19 mouse cellular contexts compared by ENCODE assay signal in the genomic region with DNA sequence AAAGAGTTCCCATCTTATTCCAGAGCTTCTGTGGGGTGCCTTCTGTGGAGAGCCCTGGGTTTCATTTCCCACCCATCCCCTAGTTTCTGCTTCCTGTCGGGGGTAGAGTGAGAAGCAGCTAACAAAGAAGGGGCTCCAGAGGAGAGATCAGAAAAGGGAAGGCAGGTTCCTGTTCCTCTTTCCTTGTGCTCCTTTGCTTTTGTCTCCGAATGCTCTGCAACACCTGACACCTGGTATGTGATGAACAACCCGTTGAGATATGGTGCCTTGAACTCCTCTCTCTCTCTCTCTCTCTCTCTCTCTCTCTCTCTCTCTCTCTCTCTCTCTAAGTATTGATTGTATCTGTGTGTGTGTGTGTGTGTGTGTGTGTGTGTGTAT.
DNase-seq lines count a peak whose midpoint lies in the region; ATAC-seq and TF ChIP-seq lines count a peak whose summit lies in the region.
"Had no signal": no experiment of that assay in that cellular context is flagged by ENCODE, and none has a peak within 500 bp of the region (broad histone marks: within the 10 kb centered on the region; RNA-seq: fewer than 3 reads in every experiment).

No protein-coding gene starts in this region.

- H3K9ac ChIP-seq in liver, adult 2 months (ENCODE audit: low read depth, low read length) = no peak overlapping the region
- H3K9ac ChIP-seq in midbrain, postnatal 0 days (replicated peaks; ENCODE audit: low read length, poor library complexity, severe bottlenecking) = no peak overlapping the region
- H3K9ac ChIP-seq: embryonic facial prominence, embryonic 13.5 days; heart, embryonic 15.5 days; hindbrain, embryonic 15.5 days; liver, embryonic 14.5 days; neural tube, embryonic 12.5 days had no signal

- no peak overlapping the region for H3K4me2 ChIP-seq in midbrain, postnatal 0 days (ENCODE audit: low read depth, low read length, poor library complexity, severe bottlenecking)
- H3K4me2 ChIP-seq: embryonic facial prominence, embryonic 13.5 days; heart, embryonic 15.5 days; hindbrain, embryonic 15.5 days; neural tube, embryonic 12.5 days had no signal

- H3K36me3 ChIP-seq in liver, adult 2 months (ENCODE audit: control insufficient read depth, insufficient read depth, low read length) = no peaks in the 10 kb centered on the region
- H3K36me3 ChIP-seq in splenic B cell, adult 2 months (ENCODE audit: control insufficient read depth, insufficient read depth, low read length, poor library complexity, severe bottlenecking) = no peaks in the 10 kb centered on the region
- no peaks in the 10 kb centered on the region for H3K36me3 ChIP-seq in midbrain, postnatal 0 days (ENCODE audit: insufficient read depth, low read length)
- no peaks in the 10 kb centered on the region for H3K36me3 ChIP-seq in kidney, adult 2 months (ENCODE audit: control insufficient read depth, insufficient read depth, low read length)
- H3K36me3 ChIP-seq: embryonic facial prominence, embryonic 13.5 days; heart, embryonic 15.5 days; hindbrain, embryonic 15.5 days; neural tube, embryonic 12.5 days had no signal

- H3K4me1 ChIP-seq in liver, adult 2 months (ENCODE audit: control insufficient read depth, insufficient read depth, low read length) = peaks cover 25% of the 10 kb centered on the region
- peaks cover 66% of the 10 kb centered on the region for H3K4me1 ChIP-seq in bone marrow macrophage, adult 2 months (ENCODE audit: control insufficient read depth, insufficient read depth, low read length)
- H3K4me1 ChIP-seq in midbrain, postnatal 0 days (ENCODE audit: insufficient read depth, low read length) = no peaks in the 10 kb centered on the region
- peaks cover 25% of the 10 kb centered on the region for H3K4me1 ChIP-seq in kidney, adult 2 months (ENCODE audit: control insufficient read depth, insufficient read depth, low read length)
- H3K4me1 ChIP-seq: embryonic facial prominence, embryonic 13.5 days; hindbrain, embryonic 15.5 days had no signal

- no peak for ATAC-seq in midbrain, postnatal 0 days (ENCODE audit: low FRiP score)
- ATAC-seq: CD4-positive, CD25-positive, alpha-beta regulatory T cell, adult 4 months; intestine, postnatal 0 days had no signal

- H3K79me2 ChIP-seq in liver, adult 2 months (ENCODE audit: control insufficient read depth, insufficient read depth, low read length) = no peaks in the 10 kb centered on the region

- 73% methylated on average over 3 of the region's 3 CpGs for WGBS in liver, adult 2 months
- WGBS in midbrain, postnatal 0 days = 65% methylated on average over 3 of the region's 3 CpGs
- 69% methylated on average over 3 of the region's 3 CpGs for WGBS in kidney, adult 2 months

- TF ChIP-seq POLR2A in liver, adult 2 months (IDR thresholded peaks at IDR 0.05; ENCODE audit: extremely low read depth, insufficient read depth, low read length) = no peak
- no peak for TF ChIP-seq POLR2A in bone marrow macrophage, adult 2 months (IDR thresholded peaks at IDR 0.05; ENCODE audit: borderline replicate concordance, low read depth, low read length)
- no peak for TF ChIP-seq POLR2A in kidney, adult 2 months (IDR thresholded peaks at IDR 0.05; ENCODE audit: low read depth, low read length)

- peak; percentile 16 for DNase-seq in liver, adult 2 months (ENCODE audit: extremely low read depth, low read depth, low spot score)
- DNase-seq in liver = no peak
- peak; percentile 51 to 58 for DNase-seq in B cell, adult 2 months
- peak; percentile 73 for DNase-seq in splenic B cell, adult 2 months (ENCODE audit: low read depth, low spot score)
- no peak for DNase-seq in midbrain, postnatal 0 days (ENCODE audit: low spot score)
- DNase-seq in kidney, adult 2 months = no peak
- DNase-seq: adrenal gland, postnatal 36 days; cerebellum, adult 11 months; gastrocnemius, postnatal 36 days; kidney, postnatal 25 days; right cerebral cortex, postnatal 25 days had no signal

- H3K4me3 ChIP-seq in liver, adult 2 months (ENCODE audit: insufficient read depth, low read depth, low read length) = no peak overlapping the region
- H3K4me3 ChIP-seq in bone marrow macrophage, adult 2 months (ENCODE audit: insufficient read depth, low read length) = 0 out of 2 replicates have a peak overlapping the region, but pooled peaks have one; percentile 2
- no peak overlapping the region for H3K4me3 ChIP-seq in midbrain, postnatal 0 days (ENCODE audit: low read depth, low read length)
- H3K4me3 ChIP-seq in kidney, adult 2 months (ENCODE audit: insufficient read depth, low read depth, low read length) = no peak overlapping the region
- H3K4me3 ChIP-seq: embryonic facial prominence, embryonic 13.5 days; heart, embryonic 15.5 days; hindbrain, embryonic 15.5 days; neural tube, embryonic 12.5 days had no signal

- no peaks in the 10 kb centered on the region for H3K9me3 ChIP-seq in midbrain, postnatal 0 days (ENCODE audit: low read length)
- H3K9me3 ChIP-seq: embryonic facial prominence, embryonic 13.5 days; heart, embryonic 15.5 days; hindbrain, embryonic 15.5 days; neural tube, embryonic 12.5 days had no signal

- H3K27ac ChIP-seq in liver, adult 2 months (replicated peaks; ENCODE audit: insufficient read depth, low read depth, low read length) = no peak overlapping the region
- H3K27ac ChIP-seq in bone marrow macrophage, adult 2 months (ENCODE audit: insufficient read depth, low read depth, low read length) = peak overlapping the region; percentile 83
- no peak overlapping the region for H3K27ac ChIP-seq in midbrain, postnatal 0 days (ENCODE audit: low read depth, low read length)
- H3K27ac ChIP-seq in kidney, adult 2 months (ENCODE audit: insufficient read depth, low read depth, low read length) = no peak overlapping the region; the same call in 1 of the 2 replicates
- H3K27ac ChIP-seq: embryonic facial prominence, embryonic 13.5 days; heart, embryonic 15.5 days; hindbrain, embryonic 15.5 days; liver, embryonic 14.5 days; neural tube, embryonic 12.5 days had no signal

- H3K27me3 ChIP-seq in liver, adult 2 months (ENCODE audit: control insufficient read depth, insufficient read depth, low read length) = no peaks in the 10 kb centered on the region
- H3K27me3 ChIP-seq in splenic B cell, adult 2 months (ENCODE audit: control insufficient read depth, insufficient read depth, low read length, poor library complexity, severe bottlenecking) = no peaks in the 10 kb centered on the region
- no peaks in the 10 kb centered on the region for H3K27me3 ChIP-seq in midbrain, postnatal 0 days (ENCODE audit: insufficient read depth, low read length)
- H3K27me3 ChIP-seq in kidney, adult 2 months (replicated peaks; ENCODE audit: control insufficient read depth, insufficient read depth, low read length) = no peaks in the 10 kb centered on the region
- H3K27me3 ChIP-seq: embryonic facial prominence, embryonic 13.5 days; heart, embryonic 15.5 days; hindbrain, embryonic 15.5 days; neural tube, embryonic 12.5 days had no signal

- TF ChIP-seq CTCF in liver, adult 2 months (IDR thresholded peaks at IDR 0.05; ENCODE audit: low read depth, low read length) = no peak
- no peak for TF ChIP-seq CTCF in bone marrow macrophage, adult 2 months (IDR thresholded peaks at IDR 0.05; ENCODE audit: low read depth, low read length)
- TF ChIP-seq CTCF in midbrain, postnatal 0 days (IDR thresholded peaks at IDR 0.05) = no peak
- no peak for TF ChIP-seq CTCF in kidney, adult 2 months (conservative IDR thresholded peaks at IDR 0.05; ENCODE audit: insufficient read depth, insufficient read length, low read depth, low read length)

Comparison
In these comparisons a context has a peak if more than half of its experiments do, and no peak if none do; other contexts are left out.
1. DNase-seq: peak in liver, adult 2 months (single experiment), B cell, adult 2 months (2 of 2) and splenic B cell, adult 2 months (single experiment); none in liver (single experiment), midbrain, postnatal 0 days (single experiment) and kidney, adult 2 months (single experiment).